Mouse (Mus musculus) CD4-positive naive resting alpha-beta T cell, adult 76 days (primary cell): ENCODE measurements around the gene Myo18a. TPM values are rescaled to one million over a fixed set of nuclear protein-coding genes. Genes with fewer than 3 reads are reported as not detected.

Source experiments
- total RNA-seq: library from RNA; stranded (reverse); gene quantifications from one replicate; pipeline ENCODE4 v1.2.4, GENCODE M21; 2023

Myo18a gene
- 68.6 TPM for total RNA-seq

DNA sequence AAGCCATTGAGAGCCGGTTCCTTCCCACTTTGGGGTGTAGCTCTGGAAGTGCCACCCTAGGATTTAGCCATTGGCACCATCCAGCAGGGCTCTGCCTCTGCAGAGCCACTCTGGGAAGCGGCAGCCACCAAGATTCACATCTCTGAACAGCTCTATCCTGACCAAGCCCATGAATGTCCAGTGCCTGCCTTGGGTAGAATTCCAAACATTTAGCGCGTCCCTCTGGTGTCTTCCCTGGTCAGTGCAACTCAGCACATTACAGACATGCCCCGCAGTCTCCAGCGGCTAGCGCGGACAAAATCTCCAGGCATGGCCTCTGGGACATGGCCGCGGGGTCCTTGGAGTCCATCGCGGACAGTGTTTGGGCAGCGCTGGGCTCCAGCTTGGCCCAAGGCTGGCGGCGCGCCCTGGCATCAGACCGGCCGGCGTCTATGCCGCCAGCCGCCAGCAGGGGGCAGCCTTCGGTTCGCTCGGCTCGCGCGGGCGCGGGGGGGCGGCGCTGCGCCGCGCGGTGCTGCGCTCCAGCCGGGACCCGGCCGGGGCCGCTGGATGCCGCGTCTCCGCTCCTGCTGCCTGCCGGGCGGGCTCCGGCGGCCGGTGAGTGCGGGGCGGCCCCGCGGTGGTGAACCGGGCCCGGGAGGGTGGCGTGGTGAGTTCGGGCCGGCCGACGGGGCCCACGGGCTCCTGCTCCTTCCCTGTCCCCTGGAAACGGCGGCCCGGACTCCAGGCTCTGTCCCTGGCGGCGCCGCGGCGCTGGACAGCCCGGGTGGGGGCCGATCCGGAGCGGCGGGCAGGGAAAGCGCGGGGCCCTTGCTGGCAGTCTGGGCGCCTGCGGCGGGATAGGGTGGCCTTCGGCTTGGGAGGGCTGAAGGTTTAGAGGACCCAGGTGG is at the start of gene Myo18a:
Myo18a (plus strand) TSS at position 464 of the 890 bp plus-strand sequence.

GRCm38 (mm10) chr11:77725183-77725582 is 37.9 kb upstream of the Myo18a start, which contains the start of gene Cryba1:
TSS of gene Cryba1 (minus strand) at chr11:77725283.

DNA sequence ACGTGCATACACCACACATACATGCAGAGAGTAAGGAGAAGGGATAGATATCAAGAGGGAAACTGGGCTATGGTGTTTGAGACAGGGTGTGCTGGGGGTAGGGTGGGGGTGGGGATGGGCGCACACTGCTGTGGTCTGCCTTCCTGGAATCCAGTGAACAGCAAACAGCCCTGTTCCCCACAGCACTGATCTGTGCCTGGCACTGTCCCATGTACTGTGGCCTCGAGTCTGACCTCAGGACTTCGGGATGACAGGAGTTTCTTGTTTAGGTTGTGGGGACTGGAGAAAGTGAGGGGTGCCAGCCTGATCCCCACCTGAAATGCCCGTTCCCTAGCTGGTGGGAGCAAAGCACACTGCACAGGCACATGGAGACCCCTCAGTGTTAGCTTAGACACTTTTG is 24.7 kb downstream of the Myo18a start, which contains the start of gene Gm10277:
Gm10277 (minus strand) TSS at position 41 of the 400 bp plus-strand sequence.

GRCm38 (mm10) chr11:77893787-77894718 is 131.0 kb downstream of the Myo18a start, which contains the start of gene Pipox:
TSS of gene Pipox (minus strand) at chr11:77894096.

Other genes starting within 250 kb of the Myo18a start
- 3.9 TPM for gene Abhd15, start 248.1 kb upstream of the Myo18a start, total RNA-seq
- gene Trp53i13, start 247.3 kb upstream of the Myo18a start, total RNA-seq, result 20.1 TPM
- gene Gm10392, start 244.0 kb upstream of the Myo18a start, total RNA-seq, result 2.8 TPM
- gene Taok1, start 155.4 kb upstream of the Myo18a start, total RNA-seq, result 36.8 TPM
- 142 TPM for gene Nufip2, start 77.1 kb upstream of the Myo18a start, total RNA-seq
- gene Cryba1, start 38.0 kb upstream of the Myo18a start, total RNA-seq, result not detected
- gene Gm10277, start 24.5 kb downstream of the Myo18a start, total RNA-seq, result not detected
- gene Pipox, start 130.8 kb downstream of the Myo18a start, total RNA-seq, result not detected
- not detected for gene Sez6, start 167.6 kb downstream of the Myo18a start, total RNA-seq
- gene Phf12, start 219.5 kb downstream of the Myo18a start, total RNA-seq, result 117 TPM